Mouse (Mus musculus): Measurements from ENCODE around the gene Col6a5. TPM values are rescaled to one million over a fixed set of nuclear protein-coding genes. Genes with fewer than 3 reads are reported as not detected.
"Not testable (repeated sequence)": the region's sequence is repeated elsewhere in the genome, so short reads cannot be mapped to it uniquely, and the experiment has no call there.

Col6a5 gene
- total RNA-seq, 2 experiments from 2014 or later = not detected

DNA sequence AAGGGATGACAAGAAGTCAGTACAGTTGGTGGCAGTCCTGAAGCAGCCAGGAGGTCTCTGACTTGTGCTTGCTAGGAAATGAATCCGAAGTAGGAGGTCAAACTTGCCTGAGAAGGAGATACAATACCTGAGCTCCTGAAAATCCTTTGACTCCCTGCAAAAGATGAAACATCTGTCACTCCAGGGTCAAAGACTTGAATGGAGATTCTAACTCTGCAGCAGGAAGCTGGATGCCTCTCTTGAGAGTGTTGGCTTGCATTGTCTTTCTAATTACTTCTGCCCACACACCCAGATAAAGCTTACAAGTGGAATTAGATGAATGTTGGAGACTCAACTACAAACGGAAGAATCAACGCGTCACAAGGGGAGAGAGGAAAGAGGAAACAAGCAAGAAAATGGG lies 45.3 kb downstream of the Col6a5 start:
- ATAC-seq (replicated peaks; ENCODE audit: low FRiP score, poor library complexity, severe bottlenecking) = no peak

DNA sequence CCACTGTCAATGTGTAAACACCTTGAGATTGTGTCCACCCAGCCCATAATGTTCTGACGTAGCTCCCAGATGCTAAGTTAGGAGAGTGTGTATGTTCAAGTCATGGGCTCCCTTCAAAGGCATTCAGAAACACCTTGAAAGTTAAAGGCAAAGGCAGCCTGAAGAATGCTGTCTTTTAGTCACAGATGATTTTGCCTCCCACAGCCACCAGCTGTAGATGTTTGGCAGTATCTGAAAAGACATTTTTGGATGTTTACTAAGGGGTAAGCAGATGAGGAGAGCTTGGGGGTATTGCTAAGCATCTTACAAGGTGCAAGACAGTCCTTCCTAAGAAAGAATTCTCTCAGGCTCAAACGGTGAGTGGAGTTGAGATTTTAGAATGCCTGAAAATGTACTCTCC lies 50.3 kb downstream of the Col6a5 start:
- ATAC-seq (replicated peaks; ENCODE audit: low FRiP score, poor library complexity, severe bottlenecking) = no peak

DNA sequence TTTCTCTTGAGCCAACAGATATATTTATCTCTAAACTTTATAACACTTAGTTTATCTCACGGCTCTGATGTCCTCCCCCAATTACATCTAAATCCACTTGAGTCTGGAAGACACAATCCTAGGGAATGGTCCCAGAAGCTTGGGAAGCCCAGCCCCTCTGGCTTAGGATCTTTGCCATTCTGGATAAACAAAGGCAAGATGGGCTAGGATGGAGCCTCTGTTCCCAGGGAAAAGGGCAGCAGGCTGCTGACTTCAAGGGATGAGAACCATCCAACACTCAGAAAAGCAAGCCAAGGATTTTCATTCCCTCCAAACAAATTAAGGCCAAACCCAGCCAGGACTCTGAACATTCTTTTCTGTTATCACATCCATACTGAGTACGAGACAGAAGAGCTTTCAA lies 51.1 kb downstream of the Col6a5 start:
- no peak for ATAC-seq (replicated peaks; ENCODE audit: low FRiP score, poor library complexity, severe bottlenecking)

DNA sequence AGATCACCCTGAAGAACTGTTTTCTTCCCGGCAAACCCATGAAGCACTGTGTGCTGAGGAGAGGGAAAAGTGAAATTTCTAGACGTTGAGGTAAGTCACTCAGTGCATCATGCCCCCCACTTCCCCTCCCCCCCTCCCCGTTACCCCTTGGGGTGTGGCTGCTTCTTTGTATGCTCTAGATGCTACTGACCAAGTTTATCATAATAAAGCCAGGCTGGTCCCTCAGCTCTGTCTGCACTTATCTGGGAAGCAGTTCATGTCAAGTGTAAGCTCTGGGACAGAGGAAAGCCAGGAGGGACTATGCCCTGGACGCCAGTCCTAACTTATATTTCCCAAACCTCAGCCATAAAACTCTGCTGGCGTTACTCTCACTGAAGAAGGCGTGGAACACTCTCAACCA lies 53.0 kb downstream of the Col6a5 start:
- no peak for ATAC-seq (replicated peaks; ENCODE audit: low FRiP score, poor library complexity, severe bottlenecking)

DNA sequence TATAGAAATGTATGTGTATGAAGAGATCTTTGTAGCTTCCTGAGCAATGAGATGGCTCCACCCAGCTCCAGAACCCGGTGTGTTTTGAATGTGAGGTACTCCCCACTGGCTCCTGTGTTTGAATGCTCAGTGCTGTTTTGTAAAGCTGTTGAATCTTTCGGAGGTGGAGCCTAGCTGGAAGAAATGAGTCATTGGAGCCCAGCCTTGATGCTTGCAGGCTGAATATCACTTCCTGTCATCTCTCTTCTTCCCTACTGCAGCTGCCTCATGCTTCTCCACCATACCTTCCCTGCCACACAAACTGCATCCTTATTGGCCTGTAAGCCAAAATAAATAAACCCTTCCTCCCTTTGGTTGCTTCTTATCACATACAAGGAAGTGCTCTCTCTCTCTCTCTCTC lies 72.9 kb downstream of the Col6a5 start:
- ATAC-seq (replicated peaks; ENCODE audit: low FRiP score, poor library complexity, severe bottlenecking) = no peak

DNA sequence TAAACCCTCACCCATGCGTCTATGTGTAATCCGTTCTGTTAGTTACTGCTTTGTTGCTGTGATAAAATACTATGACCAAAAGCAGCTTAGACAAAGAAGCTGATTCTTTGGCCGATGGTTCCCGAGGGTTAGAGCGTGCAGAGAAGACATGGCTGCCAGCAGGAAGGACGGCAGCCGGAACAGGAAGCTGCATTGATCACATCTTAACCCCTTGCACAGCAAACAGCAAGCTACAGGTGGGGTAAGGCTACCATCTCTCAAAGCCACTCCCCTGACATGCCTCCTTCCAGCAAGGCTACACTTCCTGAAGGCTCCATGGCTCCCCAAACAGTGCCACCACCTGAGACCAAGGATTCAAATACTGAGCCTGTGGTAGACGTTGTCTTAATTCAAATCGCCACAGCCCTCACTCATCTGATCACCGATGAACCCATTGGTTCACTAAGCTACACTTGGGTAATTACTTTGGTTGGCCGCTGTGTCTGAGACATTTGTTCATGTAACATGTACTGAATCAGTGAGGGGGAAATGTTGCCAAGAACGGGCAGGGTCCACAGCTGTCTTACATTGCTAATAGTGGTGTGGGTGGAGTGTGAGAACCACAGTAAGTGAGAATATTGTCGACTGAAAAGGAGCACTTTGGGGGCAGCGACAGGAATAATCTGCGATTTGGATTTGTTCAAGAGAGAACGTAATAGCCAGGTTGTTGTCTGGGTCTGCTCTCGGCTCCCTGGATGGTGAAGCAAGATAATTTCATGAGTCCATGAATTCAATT lies 75.6 kb downstream of the Col6a5 start:
- ATAC-seq (replicated peaks; ENCODE audit: low FRiP score, poor library complexity, severe bottlenecking) = no peak

DNA sequence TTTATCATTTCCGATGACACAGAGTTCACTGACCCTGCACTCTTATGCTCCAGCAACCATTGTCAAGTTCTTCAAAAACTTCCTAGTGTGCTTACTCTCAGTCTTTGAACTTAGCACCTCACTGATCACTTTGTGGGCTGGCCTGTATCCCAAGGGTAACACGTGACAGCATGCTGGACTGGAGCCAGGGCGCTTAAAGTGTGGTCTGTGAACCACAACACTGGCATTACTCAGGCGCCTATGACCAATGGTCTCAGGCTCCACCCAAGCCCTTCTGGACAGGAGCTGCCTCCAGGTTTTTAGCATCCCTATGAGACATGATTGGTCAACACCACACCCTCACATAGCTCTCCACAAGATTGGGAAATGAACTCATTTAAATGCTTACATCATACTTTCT lies 79.7 kb downstream of the Col6a5 start:
- no peak for ATAC-seq (replicated peaks; ENCODE audit: low FRiP score, poor library complexity, severe bottlenecking)

DNA sequence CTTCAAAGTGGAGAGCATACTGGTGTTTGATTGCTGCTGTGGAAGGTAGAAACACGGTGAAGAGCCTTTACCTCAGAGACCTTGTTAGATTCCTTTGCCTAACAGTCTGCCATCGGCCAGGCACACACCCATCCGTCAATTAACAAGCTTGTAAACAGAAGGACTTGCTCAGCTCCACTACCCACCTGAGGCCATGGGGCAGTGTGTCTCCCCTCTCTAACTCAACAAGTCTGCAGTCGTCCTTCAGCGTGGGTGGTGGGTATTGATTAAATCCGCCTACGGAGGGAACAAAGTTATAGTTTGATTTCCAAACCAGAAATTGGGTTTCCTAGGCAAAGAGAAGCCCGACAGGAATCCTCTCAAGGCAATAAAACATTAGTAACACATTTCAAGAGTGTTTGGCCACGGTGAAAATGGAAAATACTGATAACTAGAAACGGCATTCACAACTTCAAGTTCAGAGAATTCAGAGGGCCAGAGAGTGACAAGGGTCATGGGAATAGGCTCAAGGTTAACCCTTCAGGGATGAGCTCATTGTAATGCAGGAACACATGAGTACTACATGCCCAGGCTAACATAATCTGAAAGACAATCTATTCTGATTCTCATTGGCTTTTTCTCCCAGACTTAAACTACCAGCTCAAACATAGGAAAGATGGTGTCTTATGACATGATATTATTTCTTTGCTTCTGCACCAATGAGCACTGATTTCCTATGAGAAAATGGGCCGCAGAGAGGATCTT lies 81.9 kb downstream of the Col6a5 start:
- no peak for ATAC-seq (replicated peaks; ENCODE audit: low FRiP score, poor library complexity, severe bottlenecking)

DNA sequence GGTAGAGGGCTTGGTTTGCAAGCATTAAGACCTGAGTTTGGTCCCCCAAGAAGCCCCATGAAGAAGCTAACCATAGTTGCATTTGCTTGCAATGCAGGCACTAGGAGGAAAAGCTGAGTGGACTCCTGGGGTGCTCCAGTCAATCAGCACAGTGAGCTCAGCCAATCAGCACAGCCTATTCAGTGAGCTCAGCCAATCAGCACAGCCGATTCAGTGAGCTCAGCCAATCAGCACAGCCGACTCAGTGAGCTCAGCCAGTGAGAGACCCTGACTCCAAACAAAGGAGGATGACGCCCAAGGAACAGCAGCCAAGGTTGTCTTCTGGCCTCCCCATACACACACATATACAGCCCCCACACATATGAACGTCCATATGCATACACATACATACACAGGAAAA lies 84.3 kb downstream of the Col6a5 start:
- no peak for ATAC-seq (replicated peaks; ENCODE audit: low FRiP score, poor library complexity, severe bottlenecking)

DNA sequence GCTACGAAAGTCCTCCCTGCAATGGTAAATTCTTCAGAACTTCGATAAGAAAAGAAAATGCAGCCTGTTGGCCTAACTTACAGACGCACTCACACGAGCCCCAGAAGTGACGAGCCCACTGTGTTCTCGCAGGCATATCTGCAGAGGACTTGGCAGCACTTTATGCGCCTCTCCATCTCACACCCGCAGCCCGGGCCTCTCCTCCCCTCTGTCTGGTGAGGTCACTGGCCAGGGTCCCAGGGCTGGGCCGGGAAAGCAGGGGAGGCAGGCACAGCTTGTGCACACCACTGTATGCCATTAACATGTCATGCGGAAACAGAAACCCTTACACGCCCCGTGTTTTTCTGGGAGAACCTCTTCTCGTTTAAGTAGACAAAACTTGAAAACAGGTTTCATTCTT lies 88.8 kb downstream of the Col6a5 start:
- ATAC-seq (replicated peaks; ENCODE audit: low FRiP score, poor library complexity, severe bottlenecking) = no peak

DNA sequence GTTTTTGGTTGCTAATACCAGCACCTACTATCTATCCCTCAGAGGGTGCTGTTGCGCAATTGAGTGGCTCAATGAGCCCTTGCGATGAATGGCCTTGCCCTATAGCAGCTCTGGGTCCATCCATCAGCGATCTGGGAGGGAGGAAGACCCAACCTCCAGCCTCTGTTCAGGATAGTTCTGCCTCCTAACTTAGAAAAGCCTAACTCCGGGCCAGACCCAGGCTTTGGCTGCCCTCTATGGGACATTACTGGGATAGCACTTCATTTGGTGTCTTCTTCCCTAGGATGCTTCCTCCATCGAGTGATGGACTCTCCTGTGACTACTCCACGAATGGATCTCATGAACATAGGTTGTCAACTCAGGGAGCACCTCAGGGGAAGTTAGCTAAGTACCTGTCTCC lies 102.7 kb downstream of the Col6a5 start:
- ATAC-seq (replicated peaks; ENCODE audit: low FRiP score, poor library complexity, severe bottlenecking) = no peak

DNA sequence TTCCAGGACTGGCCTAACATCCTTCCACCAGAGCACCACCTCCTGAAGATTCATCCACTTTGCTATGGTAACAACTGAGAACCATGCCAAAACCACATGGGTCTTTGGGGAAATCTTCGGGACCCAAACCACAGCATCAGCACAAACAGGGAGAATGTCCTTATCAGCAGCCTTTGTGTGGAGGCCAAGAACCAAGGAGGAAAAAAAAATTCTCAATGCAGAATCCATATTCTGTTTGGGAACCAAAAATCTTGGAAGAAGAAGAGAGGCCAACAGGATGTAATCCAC lies 107.7 kb downstream of the Col6a5 start:
- ATAC-seq (replicated peaks; ENCODE audit: low FRiP score, poor library complexity, severe bottlenecking) = no peak

DNA sequence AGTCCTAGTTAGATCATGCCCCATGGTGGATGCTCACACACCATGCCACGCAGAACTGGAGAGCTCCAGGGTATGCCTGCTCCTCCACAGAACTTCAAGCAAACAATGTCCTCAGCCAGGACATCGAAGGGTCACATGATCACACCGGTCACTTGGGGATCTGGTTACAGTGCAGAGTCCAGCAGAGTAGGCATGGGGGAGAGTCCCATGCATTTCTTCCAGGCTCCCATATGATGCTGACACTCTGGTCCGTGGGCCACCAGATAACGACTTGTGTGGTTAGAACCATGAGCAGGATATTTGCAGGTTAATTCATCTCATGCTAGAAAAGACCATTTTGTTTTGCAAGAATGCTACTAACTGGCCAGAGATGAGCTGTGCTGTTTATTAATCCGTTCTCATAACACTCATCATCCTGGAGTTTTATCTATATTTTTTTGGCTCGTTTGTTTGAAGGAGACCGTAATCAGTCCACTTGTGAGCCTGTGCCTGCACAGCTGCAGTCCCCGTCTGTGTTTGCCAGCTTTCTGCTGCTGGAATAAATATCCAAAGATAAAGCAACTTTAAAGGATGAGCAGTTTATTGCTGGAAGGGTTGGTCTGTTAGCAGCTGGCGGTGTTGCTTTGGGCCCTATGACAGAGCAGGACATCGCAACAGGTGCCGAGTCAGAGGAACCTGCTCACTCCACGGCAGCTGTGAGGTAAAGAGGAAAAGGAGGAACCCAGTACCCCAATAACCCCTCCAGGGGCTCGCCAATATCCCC lies 108.2 kb downstream of the Col6a5 start:
- no peak for ATAC-seq (replicated peaks; ENCODE audit: low FRiP score, poor library complexity, severe bottlenecking)

DNA sequence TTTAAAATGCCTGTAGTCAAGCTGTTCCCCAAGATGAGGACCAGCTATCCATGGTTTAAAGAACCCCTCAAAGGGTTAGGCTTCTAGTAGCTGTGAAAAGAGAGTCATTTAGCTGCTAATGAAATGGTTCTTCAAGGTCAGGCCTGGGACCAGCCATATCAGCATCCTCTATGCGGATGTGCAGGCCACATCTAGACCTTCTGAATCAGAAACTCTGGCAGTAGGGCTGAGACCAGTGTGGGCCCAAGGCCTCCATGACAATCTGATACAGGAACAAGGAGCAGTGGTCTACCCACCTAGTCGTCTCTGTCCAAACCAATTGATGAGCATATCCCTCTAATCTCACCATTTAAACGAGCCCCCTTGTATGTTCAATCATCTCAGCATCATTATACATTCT lies 109.4 kb downstream of the Col6a5 start:
- ATAC-seq (replicated peaks; ENCODE audit: low FRiP score, poor library complexity, severe bottlenecking) = no peak

DNA sequence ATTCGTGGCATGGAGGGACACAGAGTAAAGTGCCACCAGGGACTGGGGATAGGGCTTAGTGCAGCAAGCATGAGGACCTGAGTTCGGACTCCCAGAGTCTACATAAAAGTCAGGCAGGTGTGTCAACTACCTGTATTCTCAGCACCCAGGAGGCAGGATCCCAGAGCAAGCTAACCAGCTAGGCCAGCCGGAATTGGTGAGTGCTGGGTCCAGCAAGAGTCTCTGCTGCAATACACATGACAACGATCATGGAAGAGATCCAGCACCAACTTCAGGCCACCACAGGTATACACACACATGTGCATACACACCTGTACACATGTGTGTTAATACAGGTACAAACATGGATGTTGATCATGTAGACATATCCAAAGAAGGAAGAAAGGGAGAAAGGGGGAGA lies 112.0 kb downstream of the Col6a5 start:
- ATAC-seq (replicated peaks; ENCODE audit: low FRiP score, poor library complexity, severe bottlenecking) = no peak

DNA sequence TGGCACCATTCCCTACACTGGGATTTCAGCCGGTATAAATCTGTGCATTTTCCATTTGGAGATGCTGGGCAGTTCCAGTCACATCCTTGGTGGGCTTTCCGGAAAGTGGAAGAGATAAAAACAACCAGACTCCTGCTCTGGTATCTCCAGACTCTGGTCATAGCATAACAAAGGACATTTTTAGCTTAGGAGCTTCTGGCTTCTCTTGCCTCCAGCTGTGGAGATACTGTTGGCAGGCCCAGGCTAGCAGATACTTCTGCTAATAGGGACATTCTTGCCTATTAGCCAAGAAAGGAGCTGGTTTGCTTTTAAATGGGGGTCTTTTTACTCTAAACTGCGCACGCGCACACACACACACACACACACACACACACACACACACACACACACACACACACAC lies 113.2 kb downstream of the Col6a5 start:
- ATAC-seq (replicated peaks; ENCODE audit: low FRiP score, poor library complexity, severe bottlenecking) = no peak

DNA sequence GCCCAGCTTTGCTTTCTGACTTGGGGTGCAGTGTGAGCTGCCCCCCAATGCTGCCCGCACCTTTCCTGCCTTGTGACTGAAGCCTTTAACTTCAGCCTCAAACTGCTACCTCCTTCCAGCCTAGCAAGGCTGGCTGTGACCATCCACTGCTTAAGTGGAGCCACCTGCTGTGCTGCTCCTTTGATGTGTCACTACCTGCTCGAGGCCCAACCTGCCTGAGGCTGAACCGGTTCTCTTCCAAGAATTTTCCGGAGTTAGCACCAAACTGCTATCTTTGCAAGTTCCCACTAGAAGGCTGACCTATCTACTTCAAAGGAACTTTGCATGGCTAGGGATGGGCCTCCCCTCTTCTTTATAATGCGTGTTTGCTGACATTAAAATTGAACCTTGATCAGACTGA lies 119.1 kb downstream of the Col6a5 start:
- ATAC-seq (replicated peaks; ENCODE audit: low FRiP score, poor library complexity, severe bottlenecking) = not testable (repeated sequence)

DNA sequence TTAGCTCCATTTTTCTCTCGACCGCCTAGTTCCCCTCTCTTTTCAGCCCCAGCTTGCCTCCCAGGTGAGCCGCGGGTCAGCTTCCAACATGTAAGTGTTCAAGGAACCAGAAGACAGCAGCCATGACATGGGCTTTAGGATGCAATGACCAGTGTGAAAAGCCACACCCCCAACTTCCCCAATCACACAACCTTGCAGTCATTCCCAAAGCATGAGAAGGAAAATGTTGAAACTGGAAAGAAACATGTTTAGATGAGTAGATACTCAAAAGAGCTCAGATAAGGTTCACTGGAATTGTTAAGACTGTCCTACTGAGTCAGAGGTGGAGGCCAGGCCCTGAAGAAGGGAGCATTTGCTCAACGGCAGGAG lies 121.3 kb downstream of the Col6a5 start:
- ATAC-seq (replicated peaks; ENCODE audit: low FRiP score, poor library complexity, severe bottlenecking) = no peak

DNA sequence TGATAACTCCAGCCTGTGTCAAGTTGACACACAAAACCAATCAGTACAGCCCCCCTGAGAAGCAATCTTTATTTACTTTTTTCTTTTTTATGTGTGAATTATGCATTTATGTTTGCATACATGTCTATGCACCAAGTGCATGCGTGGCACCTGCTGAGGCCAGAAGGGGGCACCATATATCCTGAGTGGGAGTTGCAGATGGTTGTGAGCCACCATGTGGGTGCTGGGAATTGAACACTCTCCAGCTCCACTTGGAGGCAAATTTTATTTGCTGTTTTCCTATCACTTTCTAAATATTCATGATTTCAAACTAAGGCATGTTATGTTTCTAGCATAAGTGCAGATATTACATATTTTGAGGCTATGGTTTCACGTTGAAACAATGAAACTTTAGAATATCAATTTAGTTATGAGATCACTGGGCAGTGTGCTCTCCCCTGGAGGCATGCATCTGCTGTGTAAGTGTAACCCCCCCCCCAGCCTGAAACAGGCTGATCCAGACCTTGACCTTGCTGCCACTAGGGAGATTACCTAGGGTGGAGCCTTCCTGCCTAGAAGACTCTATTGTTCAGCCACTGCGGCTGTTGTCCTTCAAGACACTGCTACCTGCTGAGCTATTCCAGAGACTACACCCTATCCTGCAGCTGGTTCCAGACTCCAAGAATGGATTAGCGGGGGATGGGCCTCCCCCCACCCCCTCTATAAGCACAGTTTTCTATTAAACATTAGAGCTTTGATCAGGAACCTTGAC lies 121.9 kb downstream of the Col6a5 start:
- no peak for ATAC-seq (replicated peaks; ENCODE audit: low FRiP score, poor library complexity, severe bottlenecking)

DNA sequence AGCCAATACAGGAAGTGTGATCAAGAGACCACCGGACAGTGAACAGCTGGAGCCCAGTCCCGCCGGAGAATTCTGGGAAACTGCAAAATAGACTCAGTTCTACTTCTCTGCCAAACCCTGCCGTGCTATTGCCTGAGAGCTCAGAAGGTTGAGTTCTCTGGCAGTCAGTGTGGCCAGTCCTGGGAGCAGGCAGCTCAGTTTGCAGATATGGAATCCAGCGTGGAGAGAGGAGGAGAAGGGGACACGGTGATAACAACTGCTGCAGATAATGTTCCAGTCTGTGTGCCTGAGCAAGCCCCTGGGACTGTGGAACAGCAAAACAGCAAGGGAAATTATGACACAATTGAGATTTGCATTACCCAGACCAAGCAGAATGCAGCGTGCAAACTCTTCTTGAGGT lies 124.9 kb downstream of the Col6a5 start:
- no peak for ATAC-seq (replicated peaks; ENCODE audit: low FRiP score, poor library complexity, severe bottlenecking)
